Mouse (Mus musculus) kidney, postnatal 4 days (tissue): ENCODE data around the gene Hsd17b13.

ENCODE experiments used
- DNase-seq, 2 experiments: peaks; one replicate each; pipeline ENCODE4 v3.0.0; 2021; ENCODE audit warnings: mixed read lengths in 2 of 2

Gene Hsd17b13

GRCm38 (mm10) chr5:103919497-103919896 is 57.7 kb downstream of the Hsd17b13 start:
- no peak for DNase-seq

- no peak for DNase-seq
Measured at GRCm38 (mm10) chr5:103918233-103918632, 59.0 kb downstream of the Hsd17b13 start.

- no peak for DNase-seq
Measured at GRCm38 (mm10) chr5:103917357-103917895, 59.8 kb downstream of the Hsd17b13 start.

GRCm38 (mm10) chr5:103916595-103917356 is 60.4 kb downstream of the Hsd17b13 start:
- no peak for DNase-seq

- DNase-seq, result no peak
Measured at GRCm38 (mm10) chr5:103914335-103915226, 62.6 kb downstream of the Hsd17b13 start.

- DNase-seq, result no peak
Measured at GRCm38 (mm10) chr5:103913150-103913549, 64.1 kb downstream of the Hsd17b13 start.

GRCm38 (mm10) chr5:103911555-103911954 is 65.7 kb downstream of the Hsd17b13 start:
- DNase-seq, result no peak

- peak; percentile 90 to 93 for DNase-seq
Measured at GRCm38 (mm10) chr5:103910748-103911409, 66.3 kb downstream of the Hsd17b13 start, which contains the start of gene Klhl8. TSS of gene Klhl8 (minus strand) at chr5:103911259.

- DNase-seq, result no peak
Measured at GRCm38 (mm10) chr5:103910156-103910555, 67.1 kb downstream of the Hsd17b13 start.

- no peak for DNase-seq
Measured at GRCm38 (mm10) chr5:103909466-103909865, 67.7 kb downstream of the Hsd17b13 start.

- no peak for DNase-seq
Measured at GRCm38 (mm10) chr5:103908851-103909250, 68.4 kb downstream of the Hsd17b13 start.

- no peak for DNase-seq
Measured at GRCm38 (mm10) chr5:103907844-103908243, 69.4 kb downstream of the Hsd17b13 start.

- DNase-seq, result no peak
Measured at GRCm38 (mm10) chr5:103906173-103906572, 71.0 kb downstream of the Hsd17b13 start.
